Comparison of ENCODE assay signal across 16 mouse cellular contexts in genomic region chr7:117525678-117526077, GRCm38 (mm10).
"Had no signal": no experiment of that assay in that cellular context is flagged by ENCODE, and none has a peak within 500 bp of the region (broad histone marks: within the 10 kb centered on the region; RNA-seq: fewer than 3 reads in every experiment).

No protein-coding gene starts in this region.

- H3K4me1 ChIP-seq: liver, embryonic 12.5 days; midbrain, embryonic 15.5 days had no signal

- H3K4me3 ChIP-seq: kidney, embryonic 15.5 days; limb, embryonic 15.5 days; liver, embryonic 12.5 days; midbrain, embryonic 10.5 days; midbrain, embryonic 15.5 days; neural tube, embryonic 13.5 days had no signal

- H3K4me2 ChIP-seq: kidney, embryonic 15.5 days; limb, embryonic 15.5 days; liver, embryonic 12.5 days; lung, embryonic 14.5 days; midbrain, embryonic 15.5 days; neural tube, embryonic 13.5 days had no signal

- DNase-seq: kidney, adult 2 months; kidney, postnatal 25 days; layer of hippocampus, adult 9-11 months; lung, embryonic 14.5 days; lung, postnatal 10 days; lung, postnatal 4 days; retina, postnatal 1 day; spleen, adult 18-20 months; thymus, adult 18-20 months; thymus, postnatal 14 days had no signal

- H3K36me3 ChIP-seq: kidney, embryonic 15.5 days; limb, embryonic 15.5 days; liver, embryonic 12.5 days; midbrain, embryonic 10.5 days; midbrain, embryonic 15.5 days; neural tube, embryonic 13.5 days had no signal

- H3K9me3 ChIP-seq: kidney, embryonic 15.5 days; limb, embryonic 15.5 days; liver, embryonic 12.5 days; midbrain, embryonic 10.5 days; midbrain, embryonic 15.5 days had no signal

- H3K9ac ChIP-seq: kidney, embryonic 15.5 days; limb, embryonic 15.5 days; liver, embryonic 12.5 days; lung, embryonic 14.5 days; midbrain, embryonic 15.5 days; neural tube, embryonic 13.5 days had no signal

- H3K27ac ChIP-seq: kidney, embryonic 15.5 days; limb, embryonic 15.5 days; liver, embryonic 12.5 days; midbrain, embryonic 10.5 days; midbrain, embryonic 15.5 days; neural tube, embryonic 13.5 days had no signal

- H3K27me3 ChIP-seq: kidney, embryonic 15.5 days; limb, embryonic 15.5 days; liver, embryonic 12.5 days; midbrain, embryonic 15.5 days; neural tube, embryonic 13.5 days had no signal

- ATAC-seq: liver, embryonic 12.5 days; midbrain, embryonic 15.5 days had no signal
